Mouse (Mus musculus) mature B cell (primary cell): ENCODE measurements around the gene Plekhm2.

Experiments
- in situ Hi-C: fragments of 300-500 bp; cut with MboI; formaldehyde crosslinking; loops from 2 replicates; pipeline ENCODE4 v1.14.3; 2019

Plekhm2 gene

DNA sequence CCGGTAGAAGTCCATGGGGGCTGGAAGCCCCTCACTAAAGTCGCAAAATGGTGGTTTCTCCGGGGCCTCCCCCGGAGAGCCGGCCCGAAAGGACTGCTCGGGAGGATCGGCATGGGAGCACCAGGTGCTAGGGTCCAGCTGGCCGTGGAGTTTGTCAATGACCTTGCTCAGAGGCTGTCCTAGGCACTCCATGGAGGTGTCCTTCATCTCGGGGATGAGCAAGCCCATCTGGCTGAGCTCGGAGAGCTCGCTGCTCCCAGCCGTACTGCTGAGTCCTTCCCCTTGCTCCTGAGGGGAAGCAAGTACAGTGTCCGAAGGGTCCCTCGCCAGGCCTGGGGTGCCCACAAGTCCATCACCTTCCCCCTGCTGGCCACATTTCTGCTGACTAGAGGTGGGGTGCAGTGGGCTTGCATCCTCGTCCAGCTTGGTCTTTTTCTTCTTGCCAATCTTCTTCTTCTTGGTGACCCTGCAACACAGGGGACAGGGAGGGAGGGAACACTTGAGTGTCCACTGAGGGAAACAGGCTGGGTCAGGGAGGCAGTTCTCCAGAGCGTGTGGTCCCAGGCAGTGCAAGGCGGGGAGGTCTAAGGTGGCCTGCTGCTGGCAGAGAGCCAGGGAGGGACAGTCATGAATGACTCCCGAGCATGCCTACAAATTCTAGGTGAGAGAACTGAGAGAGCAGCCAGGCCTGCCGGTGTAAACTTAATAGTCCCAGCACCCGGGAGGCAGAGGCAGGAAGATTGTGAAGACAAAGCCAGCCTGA is 32.4 kb downstream of the Plekhm2 start:
- in situ Hi-C loops, result no loop called here

DNA sequence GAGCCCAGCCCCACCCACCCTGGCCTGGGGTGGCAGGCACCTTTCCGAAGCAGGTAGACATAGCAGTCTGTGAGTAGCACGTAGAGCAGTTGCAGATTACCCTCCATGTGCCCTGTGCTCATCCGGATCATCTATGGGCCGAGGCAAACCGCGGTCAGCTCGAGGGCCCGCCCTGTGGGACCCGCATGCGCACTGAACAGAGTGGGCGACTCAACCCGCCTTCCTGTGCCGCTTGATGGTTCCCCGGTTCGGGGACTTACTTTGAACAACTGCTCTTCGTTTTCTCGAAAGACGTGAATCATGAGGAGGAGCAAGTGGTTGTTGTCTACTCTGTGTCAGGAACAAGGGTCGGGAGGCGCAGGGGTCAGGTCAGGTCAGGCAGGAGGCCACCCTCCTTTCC is 33.4 kb downstream of the Plekhm2 start:
- in situ Hi-C loops, result no loop called here

DNA sequence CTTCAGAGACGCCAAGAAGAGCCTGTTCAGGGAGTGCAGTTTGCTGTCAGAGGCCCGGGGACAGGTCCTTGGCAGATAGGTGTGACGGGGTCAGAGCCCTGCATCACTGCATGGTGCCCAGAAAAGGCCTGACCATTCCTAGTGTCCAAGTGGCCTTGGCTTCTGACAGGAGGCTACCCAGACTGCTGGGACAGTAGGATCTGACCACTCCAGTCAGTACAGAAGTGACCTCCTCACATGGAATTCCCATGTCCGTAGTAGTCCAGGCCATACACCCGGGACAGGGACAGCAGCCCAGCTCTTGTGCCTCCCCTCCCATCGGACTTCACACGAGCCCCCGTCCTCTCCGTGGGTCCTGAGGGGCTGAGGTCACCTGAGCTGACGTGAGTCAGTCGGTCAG is 34.7 kb downstream of the Plekhm2 start:
- in situ Hi-C loops, result no loop called here

DNA sequence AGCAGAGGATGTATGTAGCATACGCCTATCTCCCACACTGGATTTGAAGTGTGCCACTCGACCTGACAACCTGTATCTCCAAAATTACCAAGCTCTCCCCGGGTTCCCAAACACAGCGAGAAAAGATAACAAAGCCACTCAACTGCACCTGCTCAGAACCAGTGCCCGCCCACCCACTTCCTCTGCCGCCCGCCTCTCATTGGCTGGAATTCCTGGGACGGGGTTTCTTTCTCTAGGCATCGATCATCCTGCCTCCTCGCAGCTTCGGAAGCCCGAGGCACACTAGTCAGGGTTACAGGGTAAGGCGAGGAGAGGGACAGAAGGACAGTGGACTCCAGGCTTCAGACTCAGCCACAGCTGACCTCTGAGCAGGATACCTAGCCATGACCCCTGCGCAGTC is 36.0 kb downstream of the Plekhm2 start:
- in situ Hi-C loops, result no loop called here

DNA sequence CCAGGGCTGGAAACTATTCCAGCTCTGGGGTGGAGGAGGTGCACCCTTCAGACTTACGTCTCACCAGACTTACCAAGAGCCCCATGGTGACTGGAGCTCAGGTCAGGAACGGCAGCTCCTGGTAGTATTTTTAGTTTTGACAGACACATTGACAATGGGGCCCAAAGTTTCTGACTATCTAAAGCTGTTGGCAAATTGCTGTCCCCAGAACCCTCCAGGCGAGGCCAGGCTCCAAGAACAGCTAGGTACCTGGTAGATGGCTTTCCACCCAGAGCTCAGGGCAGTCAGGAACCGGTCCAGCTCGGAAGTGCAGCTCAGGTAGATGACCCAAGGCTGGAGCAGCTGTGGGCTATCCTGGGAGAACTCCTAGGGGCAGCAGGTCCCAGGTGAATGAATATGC is 37.2 kb downstream of the Plekhm2 start:
- in situ Hi-C loops, result no loop called here

DNA sequence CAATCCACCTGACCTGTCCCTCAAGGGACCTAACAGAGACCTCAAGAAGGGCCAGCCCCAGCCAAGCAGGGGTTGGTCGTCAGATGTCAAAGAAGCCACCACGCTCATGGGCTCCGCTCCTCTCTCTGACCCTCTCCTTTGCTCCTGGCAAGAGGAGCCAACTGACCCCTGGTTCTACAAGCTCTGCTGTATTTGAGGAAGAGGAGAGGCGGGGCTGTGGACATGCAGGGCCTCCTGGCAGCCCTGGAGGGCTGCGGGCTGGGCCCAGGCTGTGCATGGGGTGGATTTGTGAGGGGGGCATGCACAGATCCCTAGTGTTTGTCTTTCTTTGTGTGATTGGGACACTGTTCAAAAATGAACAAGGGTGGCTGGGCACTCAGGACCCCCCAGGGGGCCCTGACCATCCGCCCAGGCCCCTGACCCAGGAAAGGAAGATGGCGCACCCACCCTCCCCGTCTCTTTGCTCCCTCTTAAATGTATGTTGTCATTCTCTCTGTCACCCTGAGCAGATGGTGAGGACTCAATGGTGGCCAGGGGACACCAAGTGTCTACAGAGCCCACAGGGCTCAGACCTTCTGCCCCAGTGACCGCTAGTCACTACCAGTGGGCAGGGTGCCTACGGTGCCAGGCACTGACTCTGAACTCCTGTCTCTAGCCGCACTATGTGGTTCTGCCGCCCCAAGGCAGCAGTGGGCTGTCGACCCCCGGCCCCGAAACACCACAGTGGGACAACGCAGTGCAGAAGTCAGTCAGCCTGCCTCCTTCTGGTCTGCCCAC is 38.7 kb downstream of the Plekhm2 start:
- in situ Hi-C loops, result no loop called here

DNA sequence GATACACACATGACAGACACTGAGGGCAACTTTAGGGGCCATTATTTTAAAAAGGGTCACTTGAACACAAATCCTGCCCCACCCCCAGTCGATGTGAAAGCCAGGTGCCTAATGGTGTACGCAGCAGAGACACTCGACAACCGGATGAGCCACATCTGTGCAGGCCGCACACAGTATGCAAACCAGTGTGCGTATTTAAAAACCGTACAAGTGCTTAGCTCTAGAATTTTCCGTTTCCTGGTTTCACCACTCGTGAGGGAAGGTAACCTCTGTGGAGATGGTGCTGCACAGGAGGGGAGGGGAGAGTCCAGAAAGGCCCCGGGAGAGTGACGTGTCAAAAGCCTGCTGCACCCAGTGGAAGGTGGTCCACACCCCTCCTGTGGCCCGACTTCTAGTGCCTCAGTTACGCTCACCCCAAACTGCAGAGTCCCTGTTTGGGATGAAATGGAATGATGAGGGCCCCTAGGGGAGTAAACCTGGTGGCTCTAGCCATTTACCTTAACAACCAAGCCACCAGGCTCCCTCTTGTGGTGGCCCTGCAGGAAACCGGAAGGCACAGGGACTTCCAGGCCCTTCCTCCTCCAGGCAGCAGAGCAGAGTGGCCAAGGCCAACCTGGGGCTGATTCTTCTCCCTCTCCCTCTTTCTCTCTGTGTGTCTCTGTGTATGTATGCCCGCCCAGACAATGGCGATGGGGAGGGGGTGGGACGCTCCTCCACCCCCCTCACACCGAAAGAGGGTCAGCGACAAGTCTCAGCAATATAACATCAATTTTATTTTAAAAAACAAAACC is 39.5 kb downstream of the Plekhm2 start:
- in situ Hi-C loops, result no loop called here

DNA sequence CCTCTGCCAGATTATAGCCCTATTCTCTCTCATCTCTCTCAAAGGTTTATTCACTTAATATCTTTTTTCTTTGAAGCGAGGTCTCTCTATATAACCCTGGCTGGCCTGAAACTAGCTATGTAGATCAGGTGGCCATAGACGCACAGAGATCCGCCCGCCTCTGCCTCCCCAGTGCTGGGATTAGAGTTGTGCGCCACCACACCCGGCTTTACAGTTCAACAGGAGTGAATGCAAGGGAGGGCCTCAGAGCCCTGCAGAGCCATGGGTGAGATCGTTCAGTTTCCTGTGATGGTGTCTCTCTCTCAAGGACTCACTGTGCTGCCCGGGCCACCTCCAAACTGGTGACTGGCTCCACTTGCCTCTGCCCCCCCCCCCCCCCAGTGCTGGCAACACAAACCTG is 40.6 kb downstream of the Plekhm2 start:
- in situ Hi-C loops, result no loop called here

DNA sequence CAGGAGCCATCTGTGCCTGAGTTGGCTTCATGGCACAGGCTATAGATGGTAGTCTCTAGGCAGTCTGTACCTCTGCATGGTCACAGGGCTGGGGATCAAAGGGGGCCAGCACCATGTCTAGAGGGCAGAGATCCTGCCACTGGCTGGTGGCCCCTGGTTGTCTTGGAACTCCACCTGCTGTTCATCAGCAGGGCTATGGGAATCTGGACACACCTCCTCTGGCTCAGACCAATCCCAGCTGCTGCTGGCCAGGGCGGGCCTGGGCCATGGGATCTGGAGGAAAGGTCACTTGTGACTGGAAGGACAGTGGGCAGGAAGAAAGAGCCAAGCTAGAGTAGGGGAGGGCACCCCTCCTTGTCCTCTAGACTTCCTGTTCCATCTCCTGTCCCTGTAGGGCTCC is 41.0 kb downstream of the Plekhm2 start, which contains the start of gene Slc25a34:
TSS of gene Slc25a34 (minus strand) at position 156 of the 400 bp plus-strand sequence.
- in situ Hi-C loops, result no loop called here

DNA sequence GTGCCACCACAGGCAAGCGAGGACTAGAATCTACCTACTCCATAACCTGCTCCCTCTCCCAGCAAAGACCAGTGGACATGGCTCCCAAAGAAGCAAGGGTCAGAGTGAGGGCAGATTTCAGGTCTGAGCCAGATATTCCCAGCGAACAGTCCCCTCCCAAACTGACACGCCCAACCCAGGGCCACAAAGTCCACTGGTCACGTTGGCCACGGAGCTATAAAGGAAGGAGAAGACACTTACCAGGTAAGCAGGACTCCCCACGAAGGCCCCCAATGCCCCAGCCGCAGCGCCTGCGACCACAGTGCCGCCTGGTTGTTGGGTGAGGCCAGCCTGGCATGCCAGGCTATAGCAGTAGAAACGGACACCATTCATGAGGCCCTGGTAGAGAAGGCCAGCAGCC is 41.7 kb downstream of the Plekhm2 start:
- in situ Hi-C loops, result no loop called here

DNA sequence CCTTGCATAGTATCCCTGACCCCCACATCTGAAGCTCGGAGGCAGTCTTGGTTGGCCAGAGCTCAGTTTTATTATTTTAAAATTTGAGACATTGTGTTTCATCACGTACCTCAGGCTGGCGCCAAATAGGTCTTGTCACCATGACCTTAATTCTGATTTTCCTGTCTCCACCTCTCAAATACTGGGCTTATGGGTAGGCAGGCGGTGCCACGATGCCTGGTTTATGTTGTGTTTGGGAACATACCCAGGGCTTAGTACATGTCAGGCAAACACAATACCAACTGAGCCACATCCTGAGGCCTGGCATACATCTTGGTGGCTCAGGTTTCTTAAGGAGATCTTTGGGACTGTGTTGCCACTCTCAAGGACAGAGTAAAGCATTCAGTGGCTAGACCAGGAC is 42.1 kb downstream of the Plekhm2 start:
- in situ Hi-C loops, result no loop called here

DNA sequence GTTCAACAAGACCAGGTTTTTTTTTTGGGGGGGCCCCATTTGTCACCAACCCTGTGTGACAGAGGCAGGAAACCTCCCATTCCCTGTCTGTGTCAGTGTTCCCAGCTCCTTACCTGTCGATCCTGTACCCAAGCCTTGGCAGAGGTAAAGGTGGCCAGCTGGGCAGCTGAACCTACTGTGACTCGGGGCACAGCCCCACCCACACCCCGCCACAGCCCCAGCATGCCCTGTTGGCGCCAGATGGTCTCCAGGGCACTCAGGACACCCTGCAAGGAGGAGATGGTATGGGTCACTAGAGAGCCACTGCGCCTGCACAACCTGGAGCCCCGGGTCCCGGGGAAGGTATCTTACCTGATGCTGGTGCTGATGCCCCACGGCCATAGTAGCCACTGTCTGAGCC is 42.6 kb downstream of the Plekhm2 start:
- in situ Hi-C loops, result no loop called here

DNA sequence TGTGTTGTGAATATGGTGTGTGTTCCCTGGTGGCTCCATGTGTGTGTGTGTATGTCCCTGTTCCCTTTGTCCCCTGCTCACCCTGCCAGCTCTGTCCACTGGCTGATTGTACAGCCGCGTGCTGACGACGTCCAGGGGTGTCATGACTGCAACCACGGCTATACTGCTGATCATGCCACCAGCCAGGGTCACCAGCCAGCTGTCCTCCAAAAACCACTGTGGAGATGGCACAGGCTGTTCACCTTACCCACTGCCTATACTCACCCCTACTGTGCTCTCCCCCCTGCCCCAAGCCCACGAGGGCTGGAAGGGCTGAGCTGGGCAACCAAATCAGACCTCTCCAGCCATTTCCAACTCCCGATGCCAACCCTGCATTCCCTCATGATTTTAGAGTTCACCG is 43.4 kb downstream of the Plekhm2 start:
- in situ Hi-C loops, result no loop called here

DNA sequence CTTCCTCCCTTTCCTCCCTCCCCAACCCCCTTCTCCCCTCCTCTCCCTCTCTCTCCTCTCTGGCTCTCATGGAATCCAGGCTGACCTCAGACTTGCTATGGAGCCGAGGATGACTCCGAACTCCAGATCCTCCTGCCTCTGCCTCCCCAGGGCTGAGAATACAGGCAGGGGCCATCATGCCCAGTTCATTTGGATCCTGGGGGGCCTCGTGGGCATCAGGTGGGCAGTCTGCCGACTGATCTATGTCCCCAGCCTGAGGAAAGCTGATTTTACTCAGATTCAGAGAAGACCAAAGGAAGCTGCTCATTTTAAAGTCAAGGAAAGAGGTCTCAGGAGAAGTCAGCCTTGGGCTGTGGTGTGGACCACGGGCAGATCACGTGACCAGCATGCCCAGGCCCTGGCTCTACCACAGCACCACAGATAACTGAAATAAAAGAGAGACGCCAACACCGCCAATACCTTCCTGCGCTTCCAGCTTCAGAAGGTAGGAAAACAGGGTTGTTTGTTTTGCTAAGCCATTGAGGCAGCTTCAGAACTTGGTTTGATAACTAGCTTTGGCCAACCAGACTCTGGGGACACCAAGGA is 45.3 kb downstream of the Plekhm2 start:
- in situ Hi-C loops, result no loop called here

DNA sequence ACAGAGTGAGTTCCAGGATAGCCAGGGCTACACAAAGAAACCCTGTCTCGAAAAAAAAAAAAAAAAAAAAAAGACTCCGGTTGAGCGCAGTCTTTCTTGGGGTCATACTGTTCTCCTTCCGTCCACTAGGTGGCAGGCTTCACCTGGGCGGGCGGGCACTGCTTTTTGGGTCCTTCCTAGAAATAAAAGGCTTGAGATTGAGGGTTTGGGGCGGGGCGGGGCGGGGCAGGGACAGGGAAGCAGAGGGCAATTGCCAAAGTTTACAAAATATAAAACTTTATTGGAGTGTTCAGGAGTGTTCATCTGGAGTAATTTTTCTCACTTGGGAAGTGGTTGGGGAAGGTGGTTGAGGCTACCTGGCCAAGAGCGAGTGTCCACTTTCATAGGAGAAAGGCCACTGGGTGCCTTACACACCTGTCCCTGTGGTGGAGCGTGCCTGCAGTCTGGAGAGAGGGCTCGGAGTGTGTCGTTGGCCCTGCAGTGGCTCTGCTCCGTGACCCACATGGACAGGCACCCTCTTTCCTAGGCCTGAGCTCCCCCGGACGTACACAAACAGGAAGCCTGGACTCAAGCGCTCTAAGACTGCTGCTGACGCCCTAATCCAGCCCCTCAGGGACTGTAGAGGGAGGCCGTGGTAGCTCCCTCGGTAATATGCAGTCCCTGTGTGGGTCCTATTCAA is 46.0 kb downstream of the Plekhm2 start, which contains the start of gene Tmem82:
TSS of gene Tmem82 (minus strand) at position 69 of the 679 bp plus-strand sequence.
- in situ Hi-C loops, result no loop called here

DNA sequence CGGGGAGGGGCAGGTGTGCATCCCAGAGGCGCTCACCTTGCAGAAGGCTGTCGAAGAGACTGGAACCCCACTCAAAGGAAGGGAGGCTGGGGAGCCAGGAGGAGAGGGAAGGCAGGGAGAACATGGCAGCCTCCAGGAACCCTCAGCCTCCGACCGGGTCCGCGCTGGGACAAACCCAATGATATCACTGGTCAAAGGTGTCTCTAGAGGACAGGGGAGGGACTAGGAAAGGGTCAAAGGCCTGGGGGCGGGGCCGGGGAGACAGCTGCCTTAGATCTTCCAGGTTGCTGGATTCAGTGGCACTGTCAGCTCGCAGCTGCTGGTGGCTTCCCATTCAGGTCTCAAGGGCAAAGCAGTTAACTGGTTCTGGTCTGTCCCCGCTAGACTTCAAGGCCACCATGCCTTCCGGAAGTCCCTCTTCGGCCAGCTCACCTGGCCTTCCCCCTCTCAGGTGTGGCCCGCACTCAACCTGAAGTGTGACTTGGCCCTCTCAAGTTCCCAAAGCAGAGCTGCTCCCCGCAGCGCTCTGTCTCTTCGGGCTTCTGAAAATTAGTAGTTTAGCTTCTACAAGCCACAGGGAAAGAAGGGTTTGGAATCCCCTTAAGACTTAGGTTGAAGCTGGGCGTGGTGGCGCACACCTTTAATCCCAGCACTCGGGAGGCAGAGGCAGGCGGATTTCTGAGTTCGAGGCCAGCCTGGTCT is 46.7 kb downstream of the Plekhm2 start:
- in situ Hi-C loops, result no loop called here

DNA sequence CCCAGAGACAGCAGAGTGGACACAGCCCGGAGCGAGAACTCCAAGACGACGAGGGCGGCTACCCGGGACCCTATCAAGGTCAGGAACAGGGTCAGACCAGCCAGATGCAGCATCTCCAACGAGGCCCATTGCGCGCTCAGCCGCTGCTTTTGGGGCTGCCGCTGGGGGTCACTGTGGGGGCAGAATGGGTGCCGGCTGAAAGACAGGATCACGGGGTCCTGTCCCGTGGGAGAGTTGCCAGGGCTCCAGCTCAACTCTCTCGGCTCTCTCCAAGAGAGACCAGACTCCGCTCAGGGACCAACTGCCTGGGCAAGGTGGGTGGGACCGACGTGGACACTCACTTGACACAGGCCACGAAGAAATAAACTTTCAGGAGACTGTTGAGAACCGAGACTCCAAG is 47.4 kb downstream of the Plekhm2 start:
- in situ Hi-C loops, result no loop called here

DNA sequence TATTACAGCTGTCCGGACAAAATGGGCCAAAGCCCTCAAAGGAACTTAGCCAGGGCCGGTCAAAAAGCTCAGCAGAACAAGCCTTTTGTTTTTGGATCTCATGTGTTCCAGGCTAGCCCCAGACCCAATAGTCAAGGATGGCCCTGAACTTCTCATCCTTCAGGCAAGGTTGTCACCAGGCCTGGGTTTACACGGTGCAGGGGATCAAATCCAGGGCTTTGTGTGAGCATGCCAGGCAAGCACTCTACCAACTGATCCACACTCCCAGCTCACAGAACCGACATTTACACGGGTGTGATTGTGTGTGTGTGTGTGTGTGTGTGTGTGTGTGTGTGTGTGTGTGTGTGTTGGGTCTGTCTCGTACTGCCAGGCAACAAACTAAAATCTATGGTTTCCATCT is 47.9 kb downstream of the Plekhm2 start:
- in situ Hi-C loops, result no loop called here

DNA sequence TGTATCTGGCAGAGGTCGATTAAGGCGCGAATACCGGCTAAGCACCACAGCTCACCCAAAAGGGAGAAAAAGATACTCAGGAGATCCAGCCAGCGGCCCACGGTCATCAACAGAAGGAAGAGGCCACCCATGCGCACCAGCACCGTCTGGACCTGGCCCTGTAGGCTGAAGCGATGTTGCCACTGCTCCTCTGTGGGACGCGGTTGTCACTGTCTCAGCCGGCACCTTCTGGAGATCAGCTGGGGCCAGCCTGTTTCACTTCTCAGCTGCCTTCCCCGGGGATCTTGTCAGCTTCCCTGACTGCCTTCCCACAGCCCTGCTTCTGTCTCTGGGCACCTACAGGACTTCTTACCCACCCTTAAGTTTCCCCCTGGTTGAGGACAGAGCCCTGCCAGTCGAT is 49.8 kb downstream of the Plekhm2 start:
- in situ Hi-C loops, result no loop called here

DNA sequence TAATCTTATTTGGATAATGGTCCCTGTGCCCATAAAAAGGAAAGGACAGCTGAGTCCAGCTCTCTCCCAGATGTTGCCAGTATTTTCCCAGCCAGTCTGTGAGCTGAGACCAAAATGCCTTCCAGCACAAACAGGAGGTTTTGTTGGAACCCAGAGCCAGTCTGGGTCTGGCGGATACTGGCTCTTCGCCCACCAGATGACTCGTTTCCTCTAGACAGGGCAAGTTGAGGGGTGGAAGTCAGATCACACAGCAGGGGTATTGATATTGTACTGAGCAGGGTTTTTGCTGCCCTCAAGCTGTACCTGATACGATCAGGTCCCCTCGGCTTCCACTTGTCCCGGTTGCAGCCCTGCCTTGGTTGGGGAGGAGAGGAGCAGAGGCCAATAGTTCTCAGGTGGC is 55.2 kb downstream of the Plekhm2 start:
- in situ Hi-C loops, result no loop called here

DNA sequence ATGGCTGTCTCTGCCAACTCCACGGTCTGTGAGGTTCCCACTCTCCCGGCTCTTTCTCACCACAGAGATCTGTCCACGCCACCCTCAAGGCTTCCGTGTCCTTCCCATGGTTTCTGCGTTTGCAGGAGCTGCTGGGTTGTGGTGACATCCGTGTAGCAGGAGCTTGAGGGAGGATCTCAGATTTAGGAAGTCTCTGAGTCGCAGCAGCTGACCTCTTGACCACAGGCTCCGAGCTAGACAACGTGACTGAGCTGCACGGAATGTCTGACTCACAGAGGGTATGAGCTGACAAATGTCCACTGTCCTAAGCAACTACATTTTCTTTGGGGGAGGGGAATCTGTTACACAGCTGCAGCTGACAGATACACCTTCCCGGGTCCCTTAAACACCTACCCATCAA is 58.8 kb downstream of the Plekhm2 start, which contains the start of gene Fblim1:
TSS of gene Fblim1 (minus strand) at position 236 of the 400 bp plus-strand sequence.
- in situ Hi-C loops, result no loop called here
